Mouse (Mus musculus) bone marrow, adult 2 months (tissue): ENCODE results near the gene Vdr.

Source experiments
- CTCF ChIP-seq: fragments of 200-500 bp; IDR thresholded peaks from 2 replicates; pipeline ENCODE4 v1.5.1; 2011; ENCODE audit warnings: low read length, control low read depth; ENCODE audit not compliant: control insufficient read depth, insufficient read depth
- POLR2A ChIP-seq: fragments of 200-500 bp; IDR thresholded peaks from 2 replicates; pipeline ENCODE4 v1.6.1; 2011; ENCODE audit warnings: low read depth, mild to moderate bottlenecking, control low read depth, low read length, borderline replicate concordance; ENCODE audit not compliant: control insufficient read depth

DNA sequence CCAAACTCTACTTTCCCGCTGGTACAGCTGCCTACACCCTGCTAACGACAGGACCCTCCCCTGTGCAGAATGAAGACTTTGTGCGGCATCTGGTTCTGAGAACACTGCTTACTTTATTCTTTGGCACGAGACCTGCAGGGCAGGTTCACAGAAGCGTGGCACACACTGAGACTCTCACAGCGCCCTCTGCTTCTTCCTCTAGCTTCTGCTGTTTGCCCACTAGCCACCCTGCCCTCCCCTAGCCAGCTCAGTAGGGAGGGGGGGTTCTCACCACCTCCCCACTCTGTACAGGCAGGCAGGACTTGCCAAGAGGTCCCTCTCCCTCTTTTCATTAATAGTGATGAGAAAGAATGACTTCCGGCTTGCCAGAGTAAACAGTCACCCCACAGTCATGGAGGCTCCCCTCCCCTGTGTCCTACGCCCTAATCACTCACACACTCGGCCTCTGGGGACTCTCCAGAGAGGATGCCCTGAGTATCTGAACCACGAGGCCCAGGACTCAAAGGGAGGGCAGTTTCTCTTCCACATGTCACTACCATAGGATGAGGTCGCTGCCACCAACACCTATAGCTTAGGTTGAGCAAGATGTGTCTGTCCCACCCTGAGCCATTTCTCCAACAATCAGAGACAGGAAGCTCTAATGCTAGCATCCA, 6.0 kb downstream of the Vdr start:
- TF ChIP-seq CTCF (no peak), POLR2A (no peak)
